Mouse (Mus musculus) T-cell, adult 2 months (primary cell): ENCODE measurements around the gene Xxylt1.

Source experiments
- DNase-seq: peaks from one replicate; pipeline ENCODE4 v3.0.0; 2022; ENCODE audit warnings: low spot score

The Xxylt1 gene

DNA sequence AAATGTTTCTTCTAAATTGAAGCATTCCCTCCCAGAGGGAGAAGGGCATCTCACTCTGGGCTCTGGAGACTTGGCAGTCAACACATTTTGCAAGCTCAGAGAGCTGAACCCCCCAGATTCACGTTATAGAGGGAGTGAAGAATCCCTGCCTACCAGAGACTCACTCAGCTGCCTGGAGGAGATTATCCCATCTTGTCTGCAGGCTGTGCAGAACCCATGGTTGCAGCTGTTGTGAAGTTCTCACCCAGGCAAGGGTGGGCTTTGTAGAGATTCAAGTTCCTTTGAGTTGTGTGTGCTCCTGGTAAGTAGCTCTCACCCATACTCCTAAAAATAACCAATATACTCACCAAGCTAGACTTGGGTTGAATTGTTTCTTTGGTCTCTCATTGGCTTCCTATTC, 132.6 kb downstream of the Xxylt1 start:
- no peak for DNase-seq

GRCm38 (mm10) chr16:30948216-30948615, 133.0 kb downstream of the Xxylt1 start:
- peak; percentile 37 for DNase-seq

- no peak for DNase-seq
Observed at GRCm38 (mm10) chr16:30944886-30945285, 136.3 kb downstream of the Xxylt1 start.

DNA sequence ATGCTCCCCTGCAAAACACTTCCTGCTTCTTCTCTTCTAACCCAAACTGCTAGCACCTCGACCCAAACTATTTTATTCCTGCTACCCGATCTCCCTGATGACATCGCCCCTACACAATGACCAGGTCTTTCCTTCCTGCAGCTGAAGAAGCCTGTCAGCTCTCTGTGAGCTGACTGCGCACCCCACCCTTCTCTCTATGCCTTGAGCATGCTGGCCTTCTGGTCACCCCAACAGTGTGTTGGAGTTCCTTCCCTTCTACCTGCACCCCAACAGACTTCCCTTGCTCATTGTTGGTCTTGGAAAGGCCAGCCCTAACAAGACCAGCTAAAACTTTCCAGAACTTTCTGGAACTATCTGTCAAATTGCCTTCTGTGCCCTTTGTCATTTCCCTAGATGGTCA, 137.3 kb downstream of the Xxylt1 start:
- no peak for DNase-seq

- no peak for DNase-seq
Observed at GRCm38 (mm10) chr16:30940699-30941098, 140.5 kb downstream of the Xxylt1 start.

GRCm38 (mm10) chr16:30939903-30940302, 141.3 kb downstream of the Xxylt1 start:
- DNase-seq = no peak

DNA sequence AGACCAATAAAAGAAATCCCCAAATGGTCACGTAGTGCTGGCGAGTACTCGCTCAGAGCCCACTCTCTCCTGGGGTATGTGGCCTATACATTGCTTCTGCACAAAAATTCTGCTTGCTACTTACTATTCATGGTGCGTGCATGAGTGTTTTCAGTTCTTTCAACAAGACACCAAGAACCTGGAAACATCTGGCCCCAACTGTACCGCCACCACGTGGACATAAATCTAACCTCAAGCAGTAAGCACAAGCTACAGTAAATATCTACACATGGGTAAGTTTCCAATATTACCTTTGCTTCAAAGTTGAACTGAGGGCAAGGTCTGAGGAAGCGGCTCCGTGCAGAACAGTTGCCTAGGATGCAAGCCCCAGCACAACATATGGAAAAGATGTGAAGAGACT, 142.0 kb downstream of the Xxylt1 start:
- DNase-seq = no peak

DNA sequence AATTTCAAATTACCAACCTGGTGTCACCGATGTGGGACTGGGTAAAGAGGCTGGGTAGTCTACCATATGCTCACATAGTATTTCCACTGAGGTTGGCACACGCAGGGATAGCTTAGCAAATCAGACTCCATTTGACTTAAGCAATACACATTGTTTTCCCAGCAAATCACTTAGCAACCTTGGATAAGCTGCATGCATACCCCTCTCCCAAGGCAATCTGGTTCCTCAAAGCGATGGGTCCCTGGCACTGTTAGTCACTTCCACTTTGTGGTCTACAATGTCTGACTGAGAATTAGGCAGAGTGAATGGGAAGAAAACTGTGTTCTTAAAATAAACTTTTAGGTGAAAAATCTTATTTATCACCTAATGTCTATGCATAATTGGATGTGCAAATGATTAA, 142.6 kb downstream of the Xxylt1 start:
- DNase-seq = no peak

DNA sequence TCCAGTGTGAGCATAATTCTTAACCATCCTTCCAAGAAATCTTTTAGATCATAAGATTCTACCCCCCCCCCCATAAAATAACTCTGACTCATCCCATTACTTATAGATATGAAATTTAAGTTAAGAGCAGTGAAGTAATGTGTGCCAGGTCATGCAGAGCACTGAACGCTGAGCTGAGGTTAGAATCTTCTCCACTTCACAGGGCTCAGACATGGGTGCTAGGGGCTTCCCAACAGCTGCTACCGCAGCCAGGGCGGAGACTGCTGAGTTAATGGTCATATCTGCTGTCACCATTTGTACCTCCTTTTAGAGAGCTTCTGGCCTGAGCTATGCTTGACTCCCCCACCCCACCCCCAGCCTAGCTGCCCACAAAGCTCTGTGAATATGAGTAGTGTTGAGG, 143.6 kb downstream of the Xxylt1 start:
- DNase-seq = no peak

GRCm38 (mm10) chr16:30936471-30936870, 144.8 kb downstream of the Xxylt1 start:
- no peak for DNase-seq

DNA sequence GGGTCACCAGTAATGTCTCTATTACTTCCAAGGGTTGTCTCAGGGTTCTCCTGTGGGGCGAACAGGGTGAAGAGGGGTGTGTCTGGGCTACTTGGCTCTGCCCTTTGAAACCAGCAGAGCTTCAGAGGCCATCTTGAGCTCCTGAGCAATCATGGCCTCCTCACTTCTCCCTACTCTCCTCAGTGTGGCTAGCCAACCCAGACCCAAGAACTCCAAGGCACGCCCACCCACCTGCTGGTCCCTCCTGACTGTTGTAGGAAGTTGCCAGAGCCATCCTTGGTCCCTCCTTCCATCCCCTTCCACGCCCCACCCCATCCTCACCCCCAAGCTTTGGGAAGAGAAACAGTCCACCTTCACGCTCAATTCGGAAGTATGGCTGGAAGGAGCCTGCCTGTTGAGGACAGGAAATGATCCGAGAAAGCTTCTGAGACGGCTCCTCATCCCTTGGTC, 145.2 kb downstream of the Xxylt1 start:
- no peak for DNase-seq

- no peak for DNase-seq
Observed at GRCm38 (mm10) chr16:30934967-30935690, 146.1 kb downstream of the Xxylt1 start.

DNA sequence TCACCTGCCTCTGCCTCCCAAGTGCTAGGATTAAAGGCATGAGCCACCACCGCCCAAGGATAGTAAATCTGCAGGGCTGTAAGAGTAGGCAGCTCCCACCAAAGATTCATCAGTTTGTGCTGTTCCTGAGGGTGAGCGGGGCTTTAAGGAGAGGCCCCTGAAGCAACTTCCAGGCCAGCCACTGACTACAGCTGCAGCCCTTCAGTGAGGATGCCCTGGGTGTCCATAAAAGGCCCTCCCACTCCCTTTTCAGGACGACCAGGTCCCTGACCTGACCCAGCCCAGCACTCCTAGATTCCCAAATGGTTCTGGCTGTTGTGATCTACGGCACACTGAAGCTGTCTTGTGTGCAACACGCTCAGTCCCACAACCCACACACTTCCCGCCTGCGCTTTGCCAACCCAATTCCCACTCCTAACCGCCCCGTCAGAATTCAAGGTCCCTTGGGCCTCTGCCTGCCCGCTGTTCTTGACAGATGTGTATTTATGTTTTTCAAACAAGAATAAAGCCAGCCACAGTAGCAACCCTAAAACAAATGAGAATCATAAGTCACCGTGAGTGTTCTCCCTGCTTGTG, 146.9 kb downstream of the Xxylt1 start:
- DNase-seq = no peak

DNA sequence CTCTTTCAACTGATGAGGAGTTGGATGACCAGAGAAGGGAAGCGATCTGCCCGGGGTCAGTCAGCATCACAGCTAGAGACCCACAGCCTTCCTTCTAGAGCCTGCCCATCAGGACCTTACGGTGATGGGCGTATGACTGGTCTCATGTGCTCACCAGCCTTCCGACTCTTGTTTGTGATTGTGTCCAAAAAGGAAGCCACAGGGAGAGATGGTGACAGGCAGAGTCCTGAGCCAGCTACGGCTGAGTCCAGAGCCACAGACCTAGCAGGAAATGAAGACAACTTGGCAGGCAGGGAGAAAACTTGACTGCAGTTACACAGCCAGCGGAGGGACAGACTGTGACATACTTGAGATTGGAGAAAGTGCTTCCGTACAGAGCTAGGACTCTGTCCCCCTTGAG, 147.9 kb downstream of the Xxylt1 start:
- DNase-seq = no peak

GRCm38 (mm10) chr16:30932791-30933190, 148.4 kb downstream of the Xxylt1 start:
- no peak for DNase-seq

DNA sequence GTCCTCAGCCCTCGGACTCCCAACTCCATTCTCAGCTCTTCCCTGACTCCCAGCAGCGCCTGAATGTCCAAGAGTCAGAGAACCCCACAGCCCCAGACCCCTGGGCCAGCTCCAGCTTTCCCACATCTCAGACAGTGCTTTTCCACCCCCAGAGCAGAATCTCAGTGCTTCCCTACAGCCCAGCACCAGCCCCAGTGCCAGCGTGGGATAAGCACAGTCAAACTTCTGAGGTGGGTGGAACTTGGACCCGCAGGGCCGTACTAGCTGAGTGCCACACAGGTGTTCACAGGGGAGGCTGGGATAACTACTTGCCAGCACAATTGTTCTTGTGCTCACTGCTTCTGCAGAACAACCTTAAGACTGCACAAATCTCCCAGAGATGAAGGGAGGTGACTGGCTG, 149.0 kb downstream of the Xxylt1 start:
- DNase-seq = no peak

DNA sequence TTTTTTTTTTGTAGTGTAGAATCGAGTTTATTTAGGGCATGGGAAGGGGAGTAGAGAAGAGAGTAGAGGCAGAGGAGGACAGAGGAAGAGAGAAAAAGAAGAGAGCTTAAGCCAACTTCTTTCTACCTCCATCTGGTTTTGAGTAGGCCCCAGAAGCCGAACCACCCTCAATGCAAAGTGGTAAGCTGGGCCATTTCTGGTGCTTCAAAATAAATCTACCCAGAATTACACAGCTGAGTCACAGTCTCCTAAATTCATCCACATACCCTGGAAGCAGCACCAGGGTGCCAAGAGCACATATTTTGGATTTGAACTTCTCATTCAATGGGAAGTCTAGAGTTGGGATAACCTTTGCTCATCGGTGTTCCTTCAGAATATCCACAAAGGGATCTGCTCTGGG, 152.1 kb downstream of the Xxylt1 start:
- DNase-seq = no peak

GRCm38 (mm10) chr16:30928076-30928750, 153.0 kb downstream of the Xxylt1 start:
- no peak for DNase-seq

GRCm38 (mm10) chr16:30925496-30925895, 155.7 kb downstream of the Xxylt1 start:
- no peak for DNase-seq

DNA sequence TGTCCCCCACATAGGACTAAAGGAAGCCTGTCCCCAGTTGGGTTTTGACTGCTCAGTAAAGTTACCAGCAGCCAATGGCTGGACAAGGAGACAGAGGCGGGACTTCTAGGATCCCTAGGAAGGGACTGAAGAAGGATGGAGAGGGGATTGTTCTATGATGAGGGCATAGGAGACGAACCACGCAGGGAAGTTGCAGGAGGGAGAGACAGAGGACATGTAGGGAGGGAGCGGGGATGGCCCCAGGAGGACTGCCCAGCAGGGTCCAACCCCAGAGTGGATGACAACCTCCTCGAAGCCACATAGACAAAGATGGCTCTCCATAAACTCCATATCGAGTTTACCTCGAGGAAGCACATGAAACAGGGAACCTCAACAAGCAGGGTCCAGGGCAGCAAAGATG, 157.3 kb downstream of the Xxylt1 start:
- no peak for DNase-seq

DNA sequence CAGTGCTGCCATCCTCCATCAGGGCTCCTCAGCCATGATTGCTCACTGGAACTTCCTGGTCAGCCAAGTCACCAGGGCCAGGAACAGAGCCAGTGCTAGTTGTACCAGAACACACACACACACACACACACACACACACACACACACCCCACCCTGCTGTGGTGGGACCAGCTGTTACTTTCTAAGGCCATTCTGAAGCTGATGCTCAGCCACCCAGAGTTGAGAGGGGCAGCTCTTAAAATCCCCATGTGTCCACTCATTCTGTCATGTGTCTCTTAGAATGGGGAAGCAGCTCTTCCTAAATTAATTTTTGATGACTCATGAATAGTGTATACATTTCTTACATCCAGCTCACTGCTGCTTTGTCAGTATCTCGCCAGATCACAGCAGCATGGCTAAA, 158.7 kb downstream of the Xxylt1 start:
- DNase-seq = no peak

DNA sequence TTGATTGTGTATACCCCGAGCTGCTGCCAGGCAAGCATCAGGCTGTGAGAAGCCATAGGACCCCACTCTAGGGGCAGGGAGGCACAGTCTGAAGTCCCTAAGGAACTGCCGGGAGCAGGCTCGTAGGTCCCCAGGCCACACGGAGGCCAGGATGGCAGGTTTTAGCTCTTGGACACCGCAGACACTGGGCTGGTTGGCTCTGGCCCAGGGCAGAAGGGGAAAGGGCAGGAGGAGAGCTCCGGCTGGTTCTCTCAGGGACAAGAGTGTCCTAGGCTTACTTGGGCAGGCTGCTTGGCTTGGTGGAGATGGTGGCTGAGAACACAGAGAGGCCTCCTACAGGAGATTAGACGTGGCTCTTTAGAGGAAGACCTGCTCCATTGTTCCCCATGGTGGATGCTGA, 162.4 kb downstream of the Xxylt1 start:
- DNase-seq = no peak

GRCm38 (mm10) chr16:30916931-30917330, 164.3 kb downstream of the Xxylt1 start:
- DNase-seq = no peak
